Mouse (Mus musculus) testis, adult 2 months (tissue): ENCODE data around the gene Rbm8a. TPM values are rescaled to one million over a fixed set of nuclear protein-coding genes. Genes with fewer than 3 reads are reported as not detected.
A peak's percentile ranks its signal among the peaks of the same experiment; 100 is the strongest.
"Not testable (repeated sequence)": the region's sequence is repeated elsewhere in the genome, so short reads cannot be mapped to it uniquely, and the experiment has no call there.

Source experiments
- H3K27ac ChIP-seq: fragments of 200-500 bp; 2 replicates; pipeline ENCODE4 v1.5.1; 2012; ENCODE audit warnings: low read depth, low read length; ENCODE audit not compliant: control insufficient read depth, insufficient read depth
- H3K27me3 ChIP-seq: fragments of 200-500 bp; 2 replicates; pipeline ENCODE4 v1.6.1; 2012; ENCODE audit warnings: mild to moderate bottlenecking, low read length, moderate library complexity; ENCODE audit not compliant: control insufficient read depth, insufficient read depth
- H3K36me3 ChIP-seq: fragments of 200-500 bp; 2 replicates; pipeline ENCODE4 v1.6.1; 2012; ENCODE audit warnings: mild to moderate bottlenecking, low read length; ENCODE audit not compliant: control insufficient read depth, insufficient read depth
- H3K4me1 ChIP-seq: fragments of 200-500 bp; 2 replicates; pipeline ENCODE4 v1.6.1; 2012; ENCODE audit warnings: low read length; ENCODE audit not compliant: control insufficient read depth, insufficient read depth
- H3K4me3 ChIP-seq: fragments of 200-500 bp; 2 replicates; pipeline ENCODE4 v1.5.1; 2012; ENCODE audit warnings: low read depth, mild to moderate bottlenecking, low read length, moderate library complexity, mixed read lengths; ENCODE audit not compliant: control insufficient read depth
- CTCF ChIP-seq: fragments of 200-500 bp; IDR thresholded peaks from 2 replicates; pipeline ENCODE4 v1.5.1; 2012; ENCODE audit warnings: low read depth, mild to moderate bottlenecking, inconsistent platforms, low read length, moderate library complexity; ENCODE audit not compliant: control insufficient read depth, insufficient read depth, insufficient replicate concordance
- POLR2A ChIP-seq: fragments of 200-500 bp; IDR thresholded peaks from 2 replicates; pipeline ENCODE4 v1.6.1; 2012; ENCODE audit warnings: low read depth, mild to moderate bottlenecking, inconsistent platforms, low read length, moderate library complexity; ENCODE audit not compliant: control insufficient read depth
- polyA plus RNA-seq: library from polyadenylated mRNA; depleted of rRNA; stranded (reverse); fragments of >200 nt; gene quantifications from 2 replicates; pipeline ENCODE4 v1.2.3, GENCODE M21; 2012

Rbm8a gene
- polyA plus RNA-seq, 1 experiment: 8.0 TPM

DNA sequence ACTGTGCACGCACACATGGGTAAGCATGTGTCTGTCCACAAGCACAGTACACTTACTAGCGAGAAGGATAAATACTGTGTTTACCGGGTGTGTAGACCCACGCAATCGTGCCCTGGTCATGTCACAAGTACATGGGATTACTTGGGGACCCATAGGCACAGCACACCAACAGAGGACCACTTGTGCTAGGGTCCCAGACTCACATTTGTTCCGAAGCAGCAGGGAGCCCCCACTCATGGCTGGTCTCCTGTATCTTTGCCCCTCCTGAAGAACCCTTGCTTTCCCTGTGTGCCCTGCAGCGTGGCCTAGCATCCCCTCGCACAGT is 30.7 kb upstream of the Rbm8a start:
- Histone ChIP-seq H3K36me3 (no peaks in the 10 kb centered on the region), H3K27me3 (no peaks in the 10 kb centered on the region), H3K4me3 (no peak overlapping the region), H3K4me1 (peaks cover 25% of the 10 kb centered on the region), H3K27ac (no peak overlapping the region)
- TF ChIP-seq CTCF: no peak
- TF ChIP-seq POLR2A: no peak

DNA sequence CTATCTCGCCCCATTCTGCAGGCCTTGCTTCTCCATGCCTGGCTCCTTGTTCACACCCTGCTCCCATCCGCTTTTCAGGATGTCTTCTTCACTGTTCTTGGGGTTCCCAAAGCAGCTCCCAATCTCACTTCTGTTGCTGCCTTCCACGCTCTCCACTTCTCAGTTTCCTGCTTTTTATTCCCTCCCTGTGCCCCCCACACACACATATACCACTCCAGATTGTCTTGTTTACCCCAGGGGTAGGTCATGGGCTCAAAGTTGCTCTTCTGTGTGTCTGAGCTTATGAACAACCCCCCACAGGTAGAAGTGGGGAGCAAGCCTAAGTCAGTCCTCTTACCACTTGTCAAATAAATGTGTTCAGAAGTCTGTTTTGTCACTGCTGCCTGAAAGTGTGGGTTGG is 30.3 kb upstream of the Rbm8a start:
- no peak overlapping the region for H3K27ac ChIP-seq
- H3K36me3 ChIP-seq: no peaks in the 10 kb centered on the region
- H3K4me3 ChIP-seq: no peak overlapping the region
- TF ChIP-seq CTCF (no peak), POLR2A (no peak)
- H3K27me3 ChIP-seq: no peaks in the 10 kb centered on the region
- H3K4me1 ChIP-seq: peaks cover 22% of the 10 kb centered on the region

DNA sequence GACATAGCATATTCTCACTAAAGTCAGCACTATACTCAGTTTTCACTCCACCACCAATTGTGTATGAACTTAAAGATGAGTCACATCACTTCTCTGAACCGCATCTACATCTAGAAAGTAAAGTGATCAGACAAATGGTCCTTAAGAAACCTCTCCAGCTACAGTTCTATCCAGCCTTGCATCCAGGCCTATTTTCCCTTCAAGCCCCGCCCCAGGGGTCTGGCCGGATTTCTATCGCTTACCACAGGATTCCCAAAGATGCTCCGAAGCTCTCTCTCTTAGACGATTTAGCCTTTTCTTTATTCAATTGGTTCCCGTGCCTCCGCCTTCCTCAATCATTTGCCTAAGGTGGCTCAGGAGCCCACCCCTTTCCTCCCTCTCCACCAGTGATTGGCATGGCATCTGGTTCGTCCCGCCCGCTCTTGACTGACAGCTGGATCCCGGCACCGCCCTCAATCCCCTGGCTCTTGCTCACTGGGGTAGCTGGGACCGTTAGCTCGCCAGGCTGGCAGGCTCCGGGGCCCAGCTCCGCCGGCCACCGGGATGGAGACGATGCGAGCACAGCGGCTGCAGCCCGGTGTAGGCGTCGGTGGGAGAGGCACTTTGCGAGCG is 29.0 kb upstream of the Rbm8a start, which contains the start of gene Lix1l:
Gene Lix1l, plus strand, starts transcription at position 511 of the 612 bp plus-strand sequence.
- Histone ChIP-seq H3K27me3 (no peaks in the 10 kb centered on the region), H3K4me3 (peak within 1 kb of the TSS; percentile 87), H3K27ac (peak within 1 kb of the TSS; percentile 64), H3K4me1 (peaks cover 22% of the 10 kb centered on the region), H3K36me3 (no peaks in the 10 kb centered on the region)
- TF ChIP-seq CTCF (no peak), POLR2A (peak; percentile 60)

DNA sequence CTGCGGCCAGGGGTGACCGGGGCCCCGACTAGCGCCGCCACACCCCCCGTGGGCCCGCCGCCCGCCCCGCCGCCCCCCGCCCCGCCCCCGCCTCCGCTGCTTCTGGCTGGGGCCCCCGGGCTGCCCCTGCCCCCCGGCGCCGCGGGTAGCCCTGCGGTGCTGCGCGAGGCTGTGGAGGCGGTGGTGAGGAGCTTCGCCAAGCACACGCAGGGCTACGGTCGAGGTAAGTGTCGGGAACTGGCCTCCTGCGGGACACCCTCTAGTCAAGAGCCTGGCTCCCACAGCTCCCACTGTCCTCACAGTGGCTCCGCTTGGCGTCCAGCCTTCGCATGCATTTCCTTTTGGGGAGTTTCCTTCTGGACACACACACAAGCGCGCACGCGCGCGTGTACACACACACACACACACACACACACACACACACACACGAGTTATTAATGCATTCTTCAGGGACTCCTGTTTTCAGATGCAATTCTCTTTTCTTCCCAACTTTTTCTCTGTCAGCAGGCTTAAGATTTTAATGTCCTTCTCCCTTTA is 28.4 kb upstream of the Rbm8a start:
- peaks cover 18% of the 10 kb centered on the region for H3K4me1 ChIP-seq
- no peaks in the 10 kb centered on the region for H3K36me3 ChIP-seq
- TF ChIP-seq CTCF (no peak), POLR2A (no peak; the same call in 1 of the 2 replicates)
- no peaks in the 10 kb centered on the region for H3K27me3 ChIP-seq
- H3K4me3 ChIP-seq: peak overlapping the region; percentile 87
- H3K27ac ChIP-seq: peak overlapping the region; percentile 64

DNA sequence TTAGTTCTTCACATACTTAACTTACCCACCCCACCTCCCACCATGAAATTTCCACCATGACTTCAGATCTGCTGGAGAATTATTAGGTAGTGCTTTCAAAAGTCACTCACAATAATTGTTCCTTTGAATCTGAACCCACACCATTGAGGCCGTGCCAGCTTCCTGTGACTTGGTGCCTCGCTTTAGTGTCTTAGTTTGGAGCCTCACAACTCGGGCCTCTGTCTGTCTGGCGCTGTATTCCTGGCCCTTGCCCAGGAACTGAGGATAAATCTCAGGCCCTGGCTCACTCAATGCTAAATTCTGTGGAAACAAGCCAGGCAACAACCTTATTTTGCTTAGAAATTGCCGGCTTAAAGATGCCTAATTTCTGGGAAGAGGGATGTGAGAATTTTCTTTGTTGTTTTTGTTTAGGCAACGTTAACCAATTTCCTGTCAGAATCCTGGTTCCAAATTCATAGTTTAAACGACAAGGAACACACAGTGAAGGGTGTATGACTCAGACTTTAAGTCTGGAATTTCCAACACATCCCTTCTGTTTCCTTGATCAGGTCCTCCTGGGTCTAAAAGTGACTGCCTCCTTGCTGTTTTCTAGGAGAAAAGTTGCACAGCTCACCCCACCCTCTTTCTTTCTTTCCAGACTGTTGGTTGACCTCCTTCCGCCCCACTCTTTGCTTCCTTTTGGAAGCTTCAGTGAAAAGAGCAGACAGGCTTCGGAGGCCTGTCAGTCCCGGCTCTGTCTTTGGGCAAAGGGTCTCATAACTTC is 27.6 kb upstream of the Rbm8a start:
- Histone ChIP-seq H3K27me3 (no peaks in the 10 kb centered on the region), H3K4me3 (no peak overlapping the region), H3K36me3 (no peaks in the 10 kb centered on the region), H3K27ac (peak overlapping the region; percentile 64), H3K4me1 (peaks cover 11% of the 10 kb centered on the region)
- TF ChIP-seq CTCF (no peak), POLR2A (no peak)

DNA sequence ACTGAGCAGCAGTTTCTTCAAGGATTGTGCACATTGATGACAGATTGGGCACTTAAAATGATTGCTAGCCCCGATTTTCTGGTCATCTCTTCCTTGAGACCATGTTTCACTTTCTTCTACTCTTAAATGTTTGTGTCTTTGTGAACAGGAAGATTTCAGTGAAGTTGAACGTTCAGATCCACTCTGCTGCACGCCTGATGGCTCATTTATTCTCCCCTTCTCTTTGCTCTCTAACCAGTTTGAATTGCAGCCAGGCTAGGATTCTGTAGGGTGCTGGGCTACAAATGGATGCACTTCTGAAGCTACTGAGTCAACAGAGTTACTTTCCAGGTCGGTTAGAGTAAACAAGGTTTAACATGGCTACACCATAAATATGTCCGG is 27.0 kb upstream of the Rbm8a start:
- no peak for TF ChIP-seq POLR2A
- TF ChIP-seq CTCF: no peak
- H3K36me3 ChIP-seq: no peaks in the 10 kb centered on the region
- H3K27ac ChIP-seq: no peak overlapping the region
- peaks cover 5% of the 10 kb centered on the region for H3K4me1 ChIP-seq
- no peak overlapping the region for H3K4me3 ChIP-seq
- no peaks in the 10 kb centered on the region for H3K27me3 ChIP-seq

DNA sequence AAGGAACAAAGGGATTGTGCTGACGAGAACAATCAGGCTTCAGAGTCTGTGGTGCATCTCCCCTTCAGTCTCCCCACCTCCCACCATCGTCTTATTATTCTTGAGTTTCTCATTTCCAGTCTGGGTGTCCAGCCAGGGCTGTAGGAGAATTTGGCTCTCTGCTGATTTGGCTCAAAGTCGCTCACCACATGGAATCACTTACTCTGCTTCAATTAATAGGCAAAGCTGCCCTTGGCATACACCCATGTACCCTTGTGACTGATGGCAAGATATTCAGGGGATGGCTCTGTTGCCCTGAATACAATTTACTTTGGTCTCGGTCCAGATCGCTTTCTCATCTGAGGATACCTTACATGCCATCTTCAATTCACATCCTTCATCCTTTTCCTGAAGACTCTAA is 26.4 kb upstream of the Rbm8a start:
- Histone ChIP-seq H3K27ac (no peak overlapping the region), H3K27me3 (no peaks in the 10 kb centered on the region), H3K36me3 (no peaks in the 10 kb centered on the region), H3K4me1 (peaks cover 3% of the 10 kb centered on the region), H3K4me3 (no peak overlapping the region)
- TF ChIP-seq CTCF (no peak), POLR2A (no peak)

DNA sequence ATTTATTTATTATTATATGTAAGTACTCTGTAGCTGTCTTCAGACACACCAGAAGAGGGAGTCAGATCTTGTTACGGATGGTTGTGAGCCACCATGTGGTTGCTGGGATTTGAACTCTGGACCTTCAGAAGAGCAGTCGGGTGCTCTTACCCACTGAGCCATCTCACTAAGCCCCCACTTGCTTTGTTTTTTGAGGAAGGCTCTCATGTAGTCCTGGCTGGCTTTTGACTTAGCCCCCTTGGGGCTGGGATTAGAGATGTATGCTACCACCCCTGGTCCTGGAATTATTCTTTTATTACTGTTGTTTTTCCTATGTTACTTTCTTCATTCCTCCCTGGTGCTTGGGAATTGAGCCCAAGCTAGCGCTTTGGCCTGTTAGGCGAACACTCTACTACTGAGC is 23.7 kb upstream of the Rbm8a start:
- H3K36me3 ChIP-seq, H3K27me3 ChIP-seq, H3K4me3 ChIP-seq, H3K4me1 ChIP-seq, H3K27ac ChIP-seq: not testable (repeated sequence)
